Comparison of ENCODE assay signal across 7 mouse cellular contexts in genomic region chr19:46562132-46562531, GRCm38 (mm10). TPM values are rescaled to one million over a fixed set of nuclear protein-coding genes. Genes with fewer than 3 reads are reported as not detected.
DNase-seq lines count a peak whose midpoint lies in the region; ATAC-seq and TF ChIP-seq lines count a peak whose summit lies in the region.

No protein-coding gene starts in this region.

- no peaks in the 10 kb centered on the region for H3K79me3 ChIP-seq in C2C12 (ENCODE audit: low read depth)

- H3K27ac ChIP-seq in gastrocnemius, adult 2 months, result peak overlapping the region; percentile 92
- no peak overlapping the region for H3K27ac ChIP-seq in intestine, postnatal 0 days (ENCODE audit: low read depth, low read length)
- H3K27ac ChIP-seq in liver, embryonic 15.5 days (replicated peaks), result no peak overlapping the region

- H3K79me2 ChIP-seq in C2C12 (ENCODE audit: control insufficient read depth, insufficient read depth), result no peaks in the 10 kb centered on the region

- H3K4me1 ChIP-seq in G1E (ENCODE audit: insufficient read depth, low read depth, low read length), result peaks cover 6% of the 10 kb centered on the region; the same call in 1 of the 2 replicates
- no peaks in the 10 kb centered on the region for H3K4me1 ChIP-seq in intestine, postnatal 0 days (replicated peaks; ENCODE audit: control insufficient read depth, insufficient read depth, low read length)
- H3K4me1 ChIP-seq in liver, embryonic 15.5 days (replicated peaks), result peaks cover 19% of the 10 kb centered on the region

- H3K4me3 ChIP-seq in C2C12 (ENCODE audit: insufficient read depth, poor library complexity, severe bottlenecking) (no peak overlapping the region), G1E (ENCODE audit: low read depth, low read length) (no peak overlapping the region)
- H3K4me3 ChIP-seq in gastrocnemius, adult 2 months, result no peak overlapping the region
- H3K4me3 ChIP-seq in intestine, postnatal 0 days (ENCODE audit: low read depth, low read length), result no peak overlapping the region
- no peak overlapping the region for H3K4me3 ChIP-seq in liver, embryonic 15.5 days (replicated peaks)

- TF ChIP-seq CTCF in C2C12 (IDR thresholded peaks at IDR 0.05; ENCODE audit: control insufficient read depth, insufficient read depth, insufficient read length), result peak; percentile 61
- TF ChIP-seq CTCF in G1E (IDR thresholded peaks at IDR 0.05; ENCODE audit: low read depth, low read length), result peak; percentile 16; the same call in 1 of the 2 replicates
- TF ChIP-seq CTCF in gastrocnemius, adult 2 months (IDR thresholded peaks at IDR 0.05), result peak; percentile 84
- peak; percentile 87 for TF ChIP-seq CTCF in intestine, postnatal 0 days (IDR thresholded peaks at IDR 0.05; ENCODE audit: low read depth)

- H3ac ChIP-seq in C2C12 (ENCODE audit: control insufficient read depth, insufficient read length, low read depth), result no peak overlapping the region

- DNase-seq in G1E (ENCODE audit: low spot score), result peak; percentile 25
- peak; percentile 85 for DNase-seq in cerebellum, adult 9-10 months
- peak; percentile 84 for DNase-seq in gastrocnemius, adult 2 months
- peak; percentile 48 for DNase-seq in ovary, postnatal 36 days (ENCODE audit: low spot score)

- WGBS in intestine, postnatal 0 days, result 13% methylated on average over 1 of the region's 1 CpGs
- WGBS in liver, embryonic 15.5 days (ENCODE audit: insufficient replicate concordance), result 24% methylated on average over 1 of the region's 1 CpGs

- ATAC-seq in G1E (ENCODE audit: extremely low read depth, insufficient number of reproducible peaks, low FRiP score, poor library complexity, severe bottlenecking), result no peak
- no peak for ATAC-seq in intestine, postnatal 0 days
- ATAC-seq in liver, embryonic 15.5 days (ENCODE audit: insufficient read depth), result peak; percentile 49; the same call in 1 of the 2 replicates

- H3K9ac ChIP-seq in intestine, postnatal 0 days (ENCODE audit: low read depth, low read length), result no peak overlapping the region
- no peak overlapping the region for H3K9ac ChIP-seq in liver, embryonic 15.5 days

- intact Hi-C loops in gastrocnemius, adult 2 months (cut with DNase I), result no loop called here

- H3K27me3 ChIP-seq in C2C12 (ENCODE audit: control insufficient read depth, insufficient read depth, insufficient read length) (no peaks in the 10 kb centered on the region), G1E (ENCODE audit: insufficient read depth, low read length) (peaks cover 6% of the 10 kb centered on the region; the same call in 1 of the 2 replicates)
- H3K27me3 ChIP-seq in intestine, postnatal 0 days (replicated peaks; ENCODE audit: control insufficient read depth, insufficient read depth, low read length), result no peaks in the 10 kb centered on the region
- H3K27me3 ChIP-seq in liver, embryonic 15.5 days, result no peaks in the 10 kb centered on the region

- no peak overlapping the region for H3K4me2 ChIP-seq in intestine, postnatal 0 days (replicated peaks; ENCODE audit: low read depth)
- no peak overlapping the region for H3K4me2 ChIP-seq in liver, embryonic 15.5 days

- no peaks in the 10 kb centered on the region for H3K36me3 ChIP-seq in C2C12 (ENCODE audit: control insufficient read depth, insufficient read depth)
- H3K36me3 ChIP-seq in G1E (replicated peaks), result no peaks in the 10 kb centered on the region
- H3K36me3 ChIP-seq in intestine, postnatal 0 days (ENCODE audit: control insufficient read depth, insufficient read depth), result no peaks in the 10 kb centered on the region
- H3K36me3 ChIP-seq in liver, embryonic 15.5 days (replicated peaks), result no peaks in the 10 kb centered on the region

- H3K9me3 ChIP-seq in G1E (replicated peaks), result no peaks in the 10 kb centered on the region
- no peaks in the 10 kb centered on the region for H3K9me3 ChIP-seq in intestine, postnatal 0 days (ENCODE audit: control insufficient read depth)
- H3K9me3 ChIP-seq in liver, embryonic 15.5 days (replicated peaks), result no peaks in the 10 kb centered on the region

TF ChIP-seq in C2C12, 6 proteins besides CTCF, POLR2A, EP300 and RAD21:
- TF ChIP-seq MAX (IDR thresholded peaks at IDR 0.05) (peak; percentile 47), MYOD1 (IDR thresholded peaks at IDR 0.05; ENCODE audit: control insufficient read depth, insufficient read length, low read depth) (no peak)

RNA-seq across cellular contexts. Expression of gene Arl3, which starts 10.9 kb away (rescaled TPM):
- polyA plus RNA-seq in C2C12 (2012; fragmentation: generic; extraction: Trizol) (81.4 TPM), G1E (2012) (6.6 and 7.9 TPM in 2 replicates)
- total RNA-seq in G1E (2014; fragmentation: Nextera tagmentation) (5.2 and 12.0 TPM in 2 replicates), G1E (2017) (16.4 and 18.9 TPM in 2 replicates)
- total RNA-seq in gastrocnemius, adult 2 months (2021), result 10 to 100 TPM; 64.0 to 67.7 TPM
- 21.1 and 25.6 TPM in 2 replicates for polyA plus RNA-seq in intestine, postnatal 0 days (2015; fragmentation: Nextera tagmentation; extraction: Ambion mirVana)
- polyA plus RNA-seq in liver, embryonic 15.5 days (2015; fragmentation: Nextera tagmentation; extraction: Ambion mirVana), result 22.9 and 25.4 TPM in 2 replicates

RNA-seq across cellular contexts. Expression of gene Sfxn2, which starts 11.0 kb away (rescaled TPM):
- 1.4 TPM for polyA plus RNA-seq in C2C12 (2012; fragmentation: generic; extraction: Trizol)
- 0.83 and 5.9 TPM in 2 replicates for total RNA-seq in G1E (2014; fragmentation: Nextera tagmentation)
- total RNA-seq in G1E (2017), result 2.3 and 2.8 TPM in 2 replicates
- 0.74 and 1.6 TPM in 2 replicates for polyA plus RNA-seq in G1E (2012)
- total RNA-seq in gastrocnemius, adult 2 months (2021), result 1 to 10 TPM; 3.2 to 3.7 TPM
- 5.2 and 6.2 TPM in 2 replicates for polyA plus RNA-seq in intestine, postnatal 0 days (2015; fragmentation: Nextera tagmentation; extraction: Ambion mirVana)
- 28.6 and 33.4 TPM in 2 replicates for polyA plus RNA-seq in liver, embryonic 15.5 days (2015; fragmentation: Nextera tagmentation; extraction: Ambion mirVana)

RNA-seq across cellular contexts. Expression of gene Wbp1l, which starts 36.8 kb away (rescaled TPM):
- polyA plus RNA-seq in C2C12 (2012; fragmentation: generic; extraction: Trizol) (33.5 TPM), G1E (2012) (52.9 and 53.3 TPM in 2 replicates)
- total RNA-seq in G1E (2014; fragmentation: Nextera tagmentation) (28.9 and 41.5 TPM in 2 replicates), G1E (2017) (31.9 TPM in 2 replicates)
- 100 to 1,000 TPM in 1 of 2 experiments, 10 to 100 TPM in 1; 65.4 to 101 TPM for total RNA-seq in gastrocnemius, adult 2 months (2021)
- 33.1 and 35.2 TPM in 2 replicates for polyA plus RNA-seq in intestine, postnatal 0 days (2015; fragmentation: Nextera tagmentation; extraction: Ambion mirVana)
- polyA plus RNA-seq in liver, embryonic 15.5 days (2015; fragmentation: Nextera tagmentation; extraction: Ambion mirVana), result 21.3 and 29.4 TPM in 2 replicates

Comparison
In these comparisons a context has a peak if more than half of its experiments do, and no peak if none do; other contexts are left out.
1. CTCF ChIP-seq: peak in every context shown above with its lines; median percentile 87 in intestine, postnatal 0 days; 84 in gastrocnemius, adult 2 months; 61 in C2C12; 16 in G1E.
2. DNase-seq: peak in every context shown above with its lines; median percentile 85 in cerebellum, adult 9-10 months; 84 in gastrocnemius, adult 2 months; 48 in ovary, postnatal 36 days; 25 in G1E.